Mouse (Mus musculus) T-helper 17 cell (primary cell): ENCODE data around the gene Kdr.
"Not testable (repeated sequence)": the region's sequence is repeated elsewhere in the genome, so short reads cannot be mapped to it uniquely, and the experiment has no call there.

Experiments used
- in situ Hi-C, 2 experiments: fragments of 300-600 bp; cut with MboI, MseI; formaldehyde crosslinking; loops; 1 replicate in 1 of 2; 2 replicates in 1 of 2; pipeline ENCODE4 v1.15.1; 2025; ENCODE audit warnings: high pct_unique_total_duplicates in 2 of 2

Kdr gene

GRCm38 (mm10) chr5:75961741-75962469, 16.4 kb downstream of the Kdr start:
- in situ Hi-C loops, result no loop called here

GRCm38 (mm10) chr5:75959809-75960208, 18.4 kb downstream of the Kdr start:
- in situ Hi-C loops, result no loop called here

- in situ Hi-C loops, result no loop called here
These were observed 21.7 kb downstream of the Kdr start for GRCm38 (mm10) chr5:75956526-75956925.

GRCm38 (mm10) chr5:75955876-75956275, 22.4 kb downstream of the Kdr start:
- in situ Hi-C loops, result no loop called here

GRCm38 (mm10) chr5:75954778-75955330, 23.4 kb downstream of the Kdr start:
- in situ Hi-C loops, result no loop called here

GRCm38 (mm10) chr5:75954218-75954617, 24.0 kb downstream of the Kdr start:
- in situ Hi-C loops, result no loop called here

- in situ Hi-C loops, result no loop called here
These were observed 26.0 kb downstream of the Kdr start for GRCm38 (mm10) chr5:75952131-75952795.

GRCm38 (mm10) chr5:75950866-75951265, 27.4 kb downstream of the Kdr start:
- in situ Hi-C loops, result no loop called here

- in situ Hi-C loops, result no loop called here
These were observed 32.9 kb downstream of the Kdr start for GRCm38 (mm10) chr5:75945394-75945793.

GRCm38 (mm10) chr5:75943301-75943700, 35.0 kb downstream of the Kdr start:
- in situ Hi-C loops, result loop anchor here in 1 of 2 experiments (5.0 kb wide), 1 partner anchor 89 kb away; no protein-coding TSS in a partner anchor

GRCm38 (mm10) chr5:75941775-75942580, 36.3 kb downstream of the Kdr start:
- in situ Hi-C loops, result loop anchor here in 1 of 2 experiments (5.0 kb wide), 1 partner anchor 90 kb away; no protein-coding TSS in a partner anchor

GRCm38 (mm10) chr5:75939144-75939732, 39.0 kb downstream of the Kdr start:
- in situ Hi-C loops, result no loop called here

- in situ Hi-C loops, result no loop called here
These were observed 40.2 kb downstream of the Kdr start for GRCm38 (mm10) chr5:75938012-75938411.

GRCm38 (mm10) chr5:75936223-75936622, 42.0 kb downstream of the Kdr start:
- in situ Hi-C loops, result no loop called here

GRCm38 (mm10) chr5:75935225-75935624, 43.0 kb downstream of the Kdr start:
- in situ Hi-C loops, result no loop called here

GRCm38 (mm10) chr5:75934201-75934600, 44.1 kb downstream of the Kdr start:
- in situ Hi-C loops, result no loop called here

GRCm38 (mm10) chr5:75933521-75934044, 44.7 kb downstream of the Kdr start:
- in situ Hi-C loops, result no loop called here

- in situ Hi-C loops, result not testable (repeated sequence)
These were observed 46.8 kb downstream of the Kdr start for GRCm38 (mm10) chr5:75931458-75931857.

GRCm38 (mm10) chr5:75929960-75930359, 48.3 kb downstream of the Kdr start:
- in situ Hi-C loops, result no loop called here

- in situ Hi-C loops, result no loop called here
These were observed 55.6 kb downstream of the Kdr start for GRCm38 (mm10) chr5:75922677-75923076.

- in situ Hi-C loops, result no loop called here
These were observed 56.4 kb downstream of the Kdr start for GRCm38 (mm10) chr5:75921730-75922387.
